Mouse (Mus musculus) neural tube, embryonic 13.5 days (tissue): Measurements from ENCODE around the gene 6030458C11Rik. TPM values are rescaled to one million over a fixed set of nuclear protein-coding genes. Genes with fewer than 3 reads are reported as not detected.

ENCODE experiments used
- ATAC-seq: fragments of 200-750 bp; cut with Nextera tagmentation; 2 replicates; pipeline ENCODE4 v1.8.0; 2017; ENCODE audit warnings: low read depth, mild to moderate bottlenecking, moderate TSS enrichment, moderate library complexity
- H3K27ac ChIP-seq: fragments of 300-500 bp; sonication (generic); replicated peaks from 2 replicates; pipeline ENCODE4 v1.5.1; 2015; ENCODE audit warnings: moderate library complexity, mild to moderate bottlenecking, inconsistent platforms
- H3K27me3 ChIP-seq: fragments of 300-500 bp; sonication (generic); 2 replicates; pipeline ENCODE4 v1.6.1; 2015; ENCODE audit warnings: mild to moderate bottlenecking, inconsistent platforms
- H3K36me3 ChIP-seq: fragments of 300-500 bp; sonication (generic); 2 replicates; pipeline ENCODE4 v1.6.1; 2015; ENCODE audit warnings: mild to moderate bottlenecking, inconsistent platforms
- H3K4me1 ChIP-seq: fragments of 300-500 bp; sonication (generic); replicated peaks from 2 replicates; pipeline ENCODE4 v1.6.1; 2015; ENCODE audit warnings: inconsistent platforms
- H3K4me2 ChIP-seq: fragments of 300-500 bp; sonication (generic); 2 replicates; pipeline ENCODE4 v1.6.1; 2015; ENCODE audit warnings: inconsistent platforms, mild to moderate bottlenecking, moderate library complexity
- H3K4me3 ChIP-seq: fragments of 300-500 bp; sonication (generic); 2 replicates; pipeline ENCODE4 v1.5.1; 2015; ENCODE audit warnings: mild to moderate bottlenecking, inconsistent platforms
- H3K9ac ChIP-seq: fragments of 300-500 bp; sonication (generic); 2 replicates; pipeline ENCODE4 v1.6.1; 2015; ENCODE audit warnings: moderate library complexity, mild to moderate bottlenecking, inconsistent platforms
- H3K9me3 ChIP-seq: fragments of 300-500 bp; sonication (generic); 2 replicates; pipeline ENCODE4 v1.6.1; 2016; ENCODE audit warnings: inconsistent platforms
- WGBS: fragments of 180-500 bp; shearing (Covaris S2); methylation state at CpG from one replicate; pipeline ENCODE4 v1.1.7; 2015; 5-methylcytosine and 5-hydroxymethylcytosine counted together
- polyA plus RNA-seq: library from polyadenylated mRNA; unstranded; fragments of >200 nt; fragmentation: Nextera tagmentation; extraction: Ambion mirVana; gene quantifications from 2 replicates; pipeline ENCODE4 v1.2.1, GENCODE M21; 2015

The 6030458C11Rik gene
- polyA plus RNA-seq = 39.3 and 40.3 TPM in 2 replicates

GRCm38 (mm10) chr15:12824197-12824952, at the start of gene 6030458C11Rik, which contains the start of gene Drosha:
6030458C11Rik (minus strand) TSS chr15:12824649.
Drosha (plus strand) TSS chr15:12824815.
- peaks cover 30% of the 10 kb centered on the region for H3K4me1 ChIP-seq
- H3K9ac ChIP-seq = peak within 1 kb of the TSS; percentile 92
- peak; percentile 100 for ATAC-seq
- H3K9me3 ChIP-seq = no peaks in the 10 kb centered on the region
- peak within 1 kb of the TSS; percentile 85 for H3K27ac ChIP-seq
- no peaks in the 10 kb centered on the region for H3K27me3 ChIP-seq
- peaks cover 49% of the 10 kb centered on the region for H3K36me3 ChIP-seq
- peak within 1 kb of the TSS; percentile 92 for H3K4me3 ChIP-seq
- WGBS = under 1% methylated on average over 67 of the region's 67 CpGs
- peak within 1 kb of the TSS; percentile 80 for H3K4me2 ChIP-seq

GRCm38 (mm10) chr15:12867269-12867668, 42.8 kb upstream of the 6030458C11Rik start:
- Histone ChIP-seq H3K36me3 (peaks cover 64% of the 10 kb centered on the region), H3K9ac (no peak overlapping the region), H3K27me3 (no peaks in the 10 kb centered on the region), H3K4me2 (no peak overlapping the region), H3K27ac (no peak overlapping the region), H3K4me3 (no peak overlapping the region), H3K9me3 (no peaks in the 10 kb centered on the region), H3K4me1 (no peaks in the 10 kb centered on the region)
- no peak for ATAC-seq
- WGBS = 52% methylated on average over 8 of the region's 8 CpGs

- H3K36me3 ChIP-seq = peaks cover 73% of the 10 kb centered on the region
Measured at GRCm38 (mm10) chr15:12865595-12866314, 41.3 kb upstream of the 6030458C11Rik start.

GRCm38 (mm10) chr15:12863669-12864068, 39.2 kb upstream of the 6030458C11Rik start:
- H3K4me1 ChIP-seq = no peaks in the 10 kb centered on the region
- no peaks in the 10 kb centered on the region for H3K27me3 ChIP-seq
- ATAC-seq = no peak
- H3K9me3 ChIP-seq = no peaks in the 10 kb centered on the region
- no peak overlapping the region for H3K27ac ChIP-seq
- H3K4me3 ChIP-seq = no peak overlapping the region
- peaks cover 82% of the 10 kb centered on the region for H3K36me3 ChIP-seq
- 76% methylated on average over 1 of the region's 1 CpGs for WGBS
- H3K4me2 ChIP-seq = no peak overlapping the region
- H3K9ac ChIP-seq = no peak overlapping the region

More at GRCm38 (mm10) chr15:12865595-12866314, 41.3 kb upstream of the 6030458C11Rik start:
- H3K4me2 ChIP-seq = no peak overlapping the region
- no peak for ATAC-seq
- H3K4me3 ChIP-seq = no peak overlapping the region
- H3K27ac ChIP-seq = no peak overlapping the region
- no peaks in the 10 kb centered on the region for H3K27me3 ChIP-seq
- WGBS = 80% methylated on average over 7 of the region's 7 CpGs
- no peaks in the 10 kb centered on the region for H3K4me1 ChIP-seq
- H3K9ac ChIP-seq = no peak overlapping the region
- no peaks in the 10 kb centered on the region for H3K9me3 ChIP-seq

GRCm38 (mm10) chr15:12862061-12862460, 37.6 kb upstream of the 6030458C11Rik start:
- H3K9me3 ChIP-seq = no peaks in the 10 kb centered on the region
- 87% methylated on average over 3 of the region's 3 CpGs for WGBS
- no peak overlapping the region for H3K9ac ChIP-seq
- H3K4me1 ChIP-seq = no peaks in the 10 kb centered on the region
- H3K36me3 ChIP-seq = peaks cover 84% of the 10 kb centered on the region
- H3K27ac ChIP-seq = no peak overlapping the region
- H3K27me3 ChIP-seq = no peaks in the 10 kb centered on the region
- no peak overlapping the region for H3K4me2 ChIP-seq
- no peak overlapping the region for H3K4me3 ChIP-seq
- ATAC-seq = no peak

GRCm38 (mm10) chr15:12858645-12859044, 34.2 kb upstream of the 6030458C11Rik start:
- Histone ChIP-seq H3K4me3 (no peak overlapping the region), H3K9me3 (no peaks in the 10 kb centered on the region), H3K4me1 (no peaks in the 10 kb centered on the region), H3K9ac (no peak overlapping the region), H3K27ac (no peak overlapping the region), H3K36me3 (peaks cover 92% of the 10 kb centered on the region), H3K4me2 (no peak overlapping the region), H3K27me3 (no peaks in the 10 kb centered on the region)
- WGBS = 93% methylated on average over 3 of the region's 3 CpGs
- no peak for ATAC-seq

- H3K9me3 ChIP-seq = no peaks in the 10 kb centered on the region
- no peaks in the 10 kb centered on the region for H3K4me1 ChIP-seq
- WGBS = 91% methylated on average over 12 of the region's 12 CpGs
- ATAC-seq = no peak
- H3K27ac ChIP-seq = no peak overlapping the region
- no peak overlapping the region for H3K4me2 ChIP-seq
- no peaks in the 10 kb centered on the region for H3K27me3 ChIP-seq
- H3K9ac ChIP-seq = no peak overlapping the region
- H3K36me3 ChIP-seq = peaks cover 95% of the 10 kb centered on the region
- no peak overlapping the region for H3K4me3 ChIP-seq
Measured at GRCm38 (mm10) chr15:12857840-12858516, 33.5 kb upstream of the 6030458C11Rik start.

GRCm38 (mm10) chr15:12856780-12857179, 32.3 kb upstream of the 6030458C11Rik start:
- Histone ChIP-seq H3K27ac (no peak overlapping the region), H3K4me3 (no peak overlapping the region), H3K27me3 (no peaks in the 10 kb centered on the region), H3K4me1 (no peaks in the 10 kb centered on the region), H3K9me3 (no peaks in the 10 kb centered on the region), H3K4me2 (no peak overlapping the region), H3K9ac (no peak overlapping the region), H3K36me3 (peaks cover 95% of the 10 kb centered on the region)
- ATAC-seq = no peak
- WGBS = 97% methylated on average over 6 of the region's 6 CpGs

GRCm38 (mm10) chr15:12853471-12853870, 29.0 kb upstream of the 6030458C11Rik start:
- Histone ChIP-seq H3K36me3 (peaks cover 94% of the 10 kb centered on the region), H3K4me3 (no peak overlapping the region), H3K27ac (no peak overlapping the region), H3K9ac (no peak overlapping the region), H3K27me3 (no peaks in the 10 kb centered on the region), H3K9me3 (no peaks in the 10 kb centered on the region), H3K4me2 (no peak overlapping the region), H3K4me1 (no peaks in the 10 kb centered on the region)
- no peak for ATAC-seq
- WGBS = 93% methylated on average over 8 of the region's 8 CpGs

- Histone ChIP-seq H3K27me3 (no peaks in the 10 kb centered on the region), H3K9me3 (no peaks in the 10 kb centered on the region), H3K4me1 (no peaks in the 10 kb centered on the region), H3K4me2 (no peak overlapping the region), H3K9ac (no peak overlapping the region), H3K27ac (no peak overlapping the region), H3K4me3 (no peak overlapping the region), H3K36me3 (peaks cover 93% of the 10 kb centered on the region)
- WGBS = 85% methylated on average over 4 of the region's 4 CpGs
- no peak for ATAC-seq
Measured at GRCm38 (mm10) chr15:12849373-12849772, 24.9 kb upstream of the 6030458C11Rik start.

DNA sequence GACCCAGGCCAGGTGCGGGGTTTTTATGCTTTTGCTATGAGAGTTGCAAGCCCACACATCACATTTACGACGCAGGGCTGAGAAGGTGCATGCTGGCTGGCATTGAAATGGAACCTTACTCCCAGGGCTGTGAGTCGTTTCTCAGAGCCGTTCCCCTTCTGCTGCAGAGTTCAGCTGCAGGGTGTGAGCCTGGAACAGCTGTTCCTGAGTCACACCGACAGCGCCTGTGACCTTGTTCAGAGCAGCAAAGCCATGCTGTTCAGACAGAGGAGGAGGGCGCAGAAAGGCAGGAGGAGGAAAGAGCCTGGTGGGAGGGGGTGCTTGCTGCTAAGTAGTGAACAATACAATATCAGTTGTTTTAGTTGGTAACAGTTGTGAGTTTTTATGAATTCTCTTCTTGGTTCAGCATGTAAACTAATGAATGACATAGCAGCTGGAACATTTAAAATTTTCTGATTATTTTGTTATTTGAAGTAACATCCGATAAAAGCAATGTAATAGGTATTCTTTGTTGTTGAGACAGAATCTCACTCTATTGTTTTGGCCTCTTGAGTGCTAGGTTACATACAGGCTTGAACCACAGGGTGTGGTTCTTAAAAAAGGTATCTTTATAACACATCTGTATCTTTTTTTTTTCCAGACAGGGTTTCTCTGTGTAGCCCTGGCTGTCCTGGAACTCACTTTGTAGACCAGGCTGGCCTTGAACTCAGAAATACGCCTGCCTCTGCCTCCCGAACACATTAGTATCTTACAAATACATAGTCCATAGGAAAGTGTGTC, 23.9 kb upstream of the 6030458C11Rik start:
- ATAC-seq = no peak
- 73% methylated on average over 11 of the region's 11 CpGs for WGBS
- H3K36me3 ChIP-seq = peaks cover 93% of the 10 kb centered on the region
- H3K4me1 ChIP-seq = no peaks in the 10 kb centered on the region
- H3K27ac ChIP-seq = no peak overlapping the region
- H3K4me3 ChIP-seq = no peak overlapping the region
- no peaks in the 10 kb centered on the region for H3K9me3 ChIP-seq
- H3K9ac ChIP-seq = no peak overlapping the region
- no peaks in the 10 kb centered on the region for H3K27me3 ChIP-seq
- no peak overlapping the region for H3K4me2 ChIP-seq
